Mouse (Mus musculus): ENCODE data around the gene Magea6.
"Not testable (repeated sequence)": the region's sequence is repeated elsewhere in the genome, so short reads cannot be mapped to it uniquely, and the experiment has no call there.

The Magea6 gene

GRCm38 (mm10) chrX:154935887-154936286, at the start of gene Magea6:
Gene Magea6, minus strand, starts transcription at chrX:154935987.
- DNase-seq (ENCODE audit: low spot score): not testable (repeated sequence)

- not testable (repeated sequence) for DNase-seq (ENCODE audit: low spot score)
Measured at GRCm38 (mm10) chrX:154949405-154949804, 13.6 kb upstream of the Magea6 start, which contains the start of gene Magea3. Gene Magea3, minus strand, starts transcription at chrX:154949505.

DNA sequence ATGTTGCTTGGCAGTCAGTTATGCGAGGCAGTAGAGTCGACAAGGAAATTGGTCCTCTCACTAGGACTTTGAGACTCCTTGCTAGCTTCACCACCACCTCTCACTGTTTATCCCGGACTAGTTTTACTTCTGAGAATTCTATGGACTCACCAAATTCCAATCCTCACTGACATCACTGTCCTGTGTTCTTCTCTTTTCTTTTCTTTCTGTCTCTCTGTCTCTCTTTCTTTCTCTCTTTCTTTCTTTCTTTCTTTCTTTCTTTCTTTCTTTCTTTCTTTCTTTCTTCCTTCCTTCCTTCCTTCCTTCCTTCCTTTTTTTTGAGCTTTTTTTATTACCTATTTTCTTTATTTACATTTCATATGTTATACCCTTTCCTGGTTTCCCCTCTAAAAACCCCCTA, 45.6 kb downstream of the Magea6 start, which contains the start of gene Cldn34b1:
Gene Cldn34b1, minus strand, starts transcription at position 101 of the 400 bp plus-strand sequence.
- DNase-seq (ENCODE audit: low spot score): not testable (repeated sequence)
